Mouse (Mus musculus): ENCODE measurements around the gene Npc1l1. TPM values are rescaled to one million over a fixed set of nuclear protein-coding genes. Genes with fewer than 3 reads are reported as not detected.

Npc1l1 gene
- 0.12 and 0.17 TPM in 2 replicates for polyA plus RNA-seq (2015; fragmentation: Nextera tagmentation; extraction: Ambion mirVana)

DNA sequence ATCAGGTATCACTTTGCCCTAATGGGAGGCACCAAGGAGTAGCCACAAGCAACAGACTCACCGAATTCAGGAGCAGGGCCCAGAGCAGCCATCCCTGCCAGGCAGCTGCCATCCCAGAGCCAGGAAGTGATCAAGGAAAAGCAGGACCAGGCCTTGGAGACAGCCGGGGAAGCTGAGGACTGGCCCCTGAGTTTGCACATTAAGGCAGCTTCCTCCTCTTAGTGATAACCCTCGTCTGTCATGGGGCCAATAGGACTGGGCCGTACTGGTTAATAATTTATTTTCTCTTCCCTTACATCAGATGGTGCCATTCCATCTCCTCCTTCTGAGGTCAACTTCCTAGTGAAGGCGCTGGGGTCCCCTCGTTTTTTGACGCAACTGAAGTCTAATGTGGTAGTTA is at the start of gene Npc1l1:
TSS of gene Npc1l1 (minus strand) at position 132 of the 400 bp plus-strand sequence.
- WGBS, result 73% methylated on average over 7 of the region's 7 CpGs
- no peak within 1 kb of the TSS for H3K27ac ChIP-seq (ENCODE audit: low read length)
- H3K9me3 ChIP-seq (ENCODE audit: low read length), result peaks cover 2% of the 10 kb centered on the region; the same call in 1 of the 2 replicates
- no peak within 1 kb of the TSS for H3K9ac ChIP-seq (replicated peaks; ENCODE audit: low read length)
- H3K27me3 ChIP-seq (ENCODE audit: insufficient read depth, low read length), result no peaks in the 10 kb centered on the region
- H3K4me1 ChIP-seq (ENCODE audit: insufficient read depth, low read length), result no peaks in the 10 kb centered on the region
- no peak within 1 kb of the TSS for H3K4me2 ChIP-seq (replicated peaks; ENCODE audit: low read depth, low read length)
- no peak for ATAC-seq (ENCODE audit: low FRiP score, low TSS enrichment)
- H3K4me3 ChIP-seq (ENCODE audit: low read length), result no peak within 1 kb of the TSS
- no peaks in the 10 kb centered on the region for H3K36me3 ChIP-seq (ENCODE audit: insufficient read depth, low read length)

DNA sequence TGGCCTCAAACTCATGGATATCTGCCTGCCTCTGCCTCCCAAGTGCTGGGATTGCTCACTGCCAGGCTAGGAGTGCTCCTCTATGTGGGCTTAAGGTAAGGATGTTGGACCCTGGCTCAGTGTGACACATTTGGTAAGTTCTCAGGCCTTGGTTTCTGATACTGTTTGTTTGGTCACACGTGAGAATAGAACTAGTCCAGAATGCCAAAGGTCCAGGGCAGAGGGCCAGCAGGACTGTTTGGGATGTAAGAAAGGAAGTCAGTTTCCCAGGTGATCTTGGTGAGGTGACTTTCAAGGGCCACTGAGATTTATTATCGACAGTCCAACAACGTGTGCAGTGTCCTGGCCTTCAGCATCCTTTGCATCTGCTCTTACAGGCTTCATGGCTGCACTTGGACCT is 46.5 kb upstream of the Npc1l1 start:
- no peak overlapping the region for H3K27ac ChIP-seq (ENCODE audit: low read length)
- WGBS, result 71% methylated on average over 3 of the region's 3 CpGs
- no peaks in the 10 kb centered on the region for H3K27me3 ChIP-seq (ENCODE audit: insufficient read depth, low read length)
- no peak overlapping the region for H3K9ac ChIP-seq (replicated peaks; ENCODE audit: low read length)
- H3K4me3 ChIP-seq (ENCODE audit: low read length), result no peak overlapping the region
- H3K4me2 ChIP-seq (replicated peaks; ENCODE audit: low read depth, low read length), result no peak overlapping the region
- peaks cover 9% of the 10 kb centered on the region; the same call in 1 of the 2 replicates for H3K9me3 ChIP-seq (ENCODE audit: low read length)
- no peak for ATAC-seq (ENCODE audit: low FRiP score, low TSS enrichment)
- peaks cover 4% of the 10 kb centered on the region; the same call in 1 of the 2 replicates for H3K36me3 ChIP-seq (ENCODE audit: insufficient read depth, low read length)
- peaks cover 18% of the 10 kb centered on the region for H3K4me1 ChIP-seq (ENCODE audit: insufficient read depth, low read length)

DNA sequence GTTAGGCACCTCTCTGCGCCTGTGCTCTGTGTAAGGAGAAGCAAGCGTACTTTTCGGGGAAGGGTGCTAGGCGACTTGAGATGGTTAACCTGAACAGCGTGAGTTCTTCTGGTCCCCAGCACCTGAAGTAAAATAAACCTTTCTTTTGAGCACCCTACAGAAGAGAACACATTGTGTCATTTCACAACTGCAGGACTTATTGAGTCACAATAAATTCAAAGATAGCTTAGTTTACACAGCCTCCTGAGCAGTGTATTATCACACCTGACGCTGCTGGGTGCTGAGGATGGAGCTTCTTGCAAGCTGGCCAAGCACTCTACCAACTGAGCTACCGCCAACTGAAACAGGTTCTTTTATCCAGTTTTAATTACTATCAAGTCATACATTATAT is 45.1 kb upstream of the Npc1l1 start:
- H3K9me3 ChIP-seq (ENCODE audit: low read length), result 0 out of 2 replicates have a peak, but pooled peaks cover 2% of the 10 kb centered on the region
- no peaks in the 10 kb centered on the region for H3K27me3 ChIP-seq (ENCODE audit: insufficient read depth, low read length)
- H3K4me1 ChIP-seq (ENCODE audit: insufficient read depth, low read length), result peaks cover 18% of the 10 kb centered on the region
- H3K27ac ChIP-seq (ENCODE audit: low read length), result no peak overlapping the region
- H3K36me3 ChIP-seq (ENCODE audit: insufficient read depth, low read length), result peaks cover 10% of the 10 kb centered on the region; the same call in 1 of the 2 replicates
- H3K9ac ChIP-seq (replicated peaks; ENCODE audit: low read length), result peak overlapping the region; percentile 93
- H3K4me3 ChIP-seq (ENCODE audit: low read length), result peak overlapping the region; percentile 94
- H3K4me2 ChIP-seq (replicated peaks; ENCODE audit: low read depth, low read length), result peak overlapping the region; percentile 90
- 24% methylated on average over 7 of the region's 7 CpGs for WGBS
- no peak for ATAC-seq (ENCODE audit: low FRiP score, low TSS enrichment)

DNA sequence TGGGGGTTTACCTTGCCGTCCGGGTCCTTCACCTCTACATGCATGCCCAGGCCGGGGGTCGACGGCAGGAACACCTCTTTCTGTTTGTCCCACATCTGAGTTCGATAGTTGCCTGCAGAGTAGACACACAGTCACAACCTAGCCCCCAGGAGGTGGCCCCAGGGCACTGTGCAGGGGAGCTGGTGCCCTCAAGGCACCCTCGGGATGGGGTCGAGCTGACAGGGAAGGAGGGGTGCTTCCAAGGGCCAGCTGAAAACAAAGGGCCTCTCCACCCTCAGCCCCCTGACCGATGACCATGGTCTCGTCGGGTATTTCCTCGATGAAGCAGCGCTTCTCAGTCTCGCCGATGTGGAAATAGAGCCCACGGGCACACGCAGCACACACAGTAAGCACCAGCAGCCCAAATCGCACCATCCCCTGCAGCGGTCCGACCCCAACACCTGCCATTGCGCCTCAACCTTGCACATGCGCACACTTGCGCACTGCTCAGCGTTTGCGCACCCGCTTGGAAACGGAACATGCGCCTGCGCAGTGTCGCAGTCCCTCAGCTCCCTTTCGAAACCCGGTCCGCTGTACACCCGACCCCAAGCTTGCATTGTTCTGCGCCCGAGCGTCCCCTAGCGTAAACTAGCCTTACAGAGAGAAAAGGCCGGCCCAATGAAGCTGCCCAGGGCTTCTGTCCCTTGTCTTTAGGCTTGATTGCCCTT is 44.6 kb upstream of the Npc1l1 start, which contains the start of gene Tmed4:
TSS of gene Tmed4 (minus strand) at position 484 of the 707 bp plus-strand sequence.
- ATAC-seq (ENCODE audit: low FRiP score, low TSS enrichment), result peak; percentile 97
- Histone ChIP-seq H3K4me2 (replicated peaks; ENCODE audit: low read depth, low read length) (peak within 1 kb of the TSS; percentile 90), H3K9me3 (ENCODE audit: low read length) (no peaks in the 10 kb centered on the region), H3K27me3 (ENCODE audit: insufficient read depth, low read length) (no peaks in the 10 kb centered on the region), H3K9ac (replicated peaks; ENCODE audit: low read length) (peak within 1 kb of the TSS; percentile 93), H3K27ac (ENCODE audit: low read length) (peak within 1 kb of the TSS; percentile 50), H3K4me1 (ENCODE audit: insufficient read depth, low read length) (peaks cover 18% of the 10 kb centered on the region), H3K4me3 (ENCODE audit: low read length) (peak within 1 kb of the TSS; percentile 94), H3K36me3 (ENCODE audit: insufficient read depth, low read length) (peaks cover 10% of the 10 kb centered on the region; the same call in 1 of the 2 replicates)
- under 1% methylated on average over 39 of the region's 39 CpGs for WGBS

DNA sequence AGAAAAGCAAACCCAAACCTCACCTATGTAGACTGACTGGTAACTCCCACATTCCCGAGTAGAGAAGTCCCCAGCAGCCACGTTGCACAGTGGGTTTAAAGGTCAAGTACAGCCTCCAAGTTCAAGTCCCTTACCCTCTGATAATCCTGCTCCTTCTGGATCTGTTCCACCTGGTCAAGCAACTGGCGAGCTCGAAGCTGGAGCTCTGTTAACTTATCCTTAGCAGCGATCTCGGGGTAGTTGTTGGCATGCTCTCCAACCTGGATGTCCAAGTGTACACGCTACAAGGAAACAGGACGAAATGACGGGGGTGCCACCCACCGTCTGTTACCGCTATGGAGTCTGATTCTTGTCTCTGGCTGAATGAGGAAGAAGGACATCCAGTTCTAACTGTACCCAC is 43.7 kb upstream of the Npc1l1 start:
- H3K4me2 ChIP-seq (replicated peaks; ENCODE audit: low read depth, low read length), result peak overlapping the region; percentile 90
- no peaks in the 10 kb centered on the region for H3K27me3 ChIP-seq (ENCODE audit: insufficient read depth, low read length)
- no peaks in the 10 kb centered on the region for H3K9me3 ChIP-seq (ENCODE audit: low read length)
- H3K36me3 ChIP-seq (ENCODE audit: insufficient read depth, low read length), result peaks cover 10% of the 10 kb centered on the region; the same call in 1 of the 2 replicates
- peak overlapping the region; percentile 93 for H3K9ac ChIP-seq (replicated peaks; ENCODE audit: low read length)
- H3K27ac ChIP-seq (ENCODE audit: low read length), result no peak overlapping the region
- no peak for ATAC-seq (ENCODE audit: low FRiP score, low TSS enrichment)
- peak overlapping the region; percentile 94 for H3K4me3 ChIP-seq (ENCODE audit: low read length)
- peaks cover 18% of the 10 kb centered on the region for H3K4me1 ChIP-seq (ENCODE audit: insufficient read depth, low read length)
- WGBS, result 35% methylated on average over 11 of the region's 11 CpGs

DNA sequence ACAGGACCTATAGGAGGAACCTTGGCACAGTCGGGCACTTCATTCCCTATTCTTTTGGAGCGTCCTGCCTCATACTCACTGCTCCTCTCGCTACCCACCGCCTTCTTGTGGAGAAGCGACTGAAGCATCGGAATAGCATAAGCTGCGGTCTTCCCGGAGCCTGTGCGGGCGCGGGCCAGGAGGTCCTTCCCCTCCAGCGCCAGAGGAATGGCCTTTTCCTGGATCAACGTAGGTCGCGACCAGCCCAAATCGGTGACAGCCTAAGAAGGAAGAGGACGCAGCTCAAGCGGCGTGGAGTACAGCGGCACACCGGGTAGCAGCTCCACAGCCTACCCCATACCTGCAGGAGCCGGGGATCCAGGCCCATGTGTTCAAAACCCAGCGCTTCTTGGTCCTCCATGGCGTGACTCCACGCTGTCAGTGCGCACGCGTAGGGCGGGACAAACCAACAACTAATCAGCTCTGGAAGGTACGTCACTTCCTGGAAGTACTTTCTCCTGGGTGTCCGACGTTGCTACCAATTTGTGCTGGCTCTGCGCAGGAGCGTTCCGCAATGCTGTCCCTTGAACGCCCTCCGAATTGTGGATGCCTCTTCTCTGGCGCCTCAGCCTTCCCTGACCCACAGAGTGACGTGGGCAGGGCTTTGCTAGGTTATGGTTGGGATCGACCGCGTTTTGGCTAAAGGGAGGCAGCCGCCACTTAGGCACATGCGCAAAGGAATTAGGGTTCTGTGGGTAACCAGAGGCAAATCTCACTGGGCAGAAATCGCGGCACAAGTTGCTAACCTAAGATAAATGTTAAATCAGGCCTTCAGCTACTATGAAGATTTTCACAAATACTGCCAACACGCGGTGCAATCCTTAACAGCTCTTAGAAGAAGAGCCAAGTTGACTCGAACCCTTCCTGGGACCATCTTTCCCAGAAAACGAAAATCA is 37.6 kb upstream of the Npc1l1 start, which contains the start of gene Ddx56:
TSS of gene Ddx56 (minus strand) at position 453 of the 935 bp plus-strand sequence.
- peaks cover 8% of the 10 kb centered on the region for H3K4me1 ChIP-seq (ENCODE audit: insufficient read depth, low read length)
- H3K36me3 ChIP-seq (ENCODE audit: insufficient read depth, low read length), result peaks cover 45% of the 10 kb centered on the region
- H3K4me2 ChIP-seq (replicated peaks; ENCODE audit: low read depth, low read length), result peak within 1 kb of the TSS; percentile 87
- WGBS, result 1% methylated on average over 50 of the region's 50 CpGs
- H3K27me3 ChIP-seq (ENCODE audit: insufficient read depth, low read length), result no peaks in the 10 kb centered on the region
- H3K9ac ChIP-seq (replicated peaks; ENCODE audit: low read length), result peak within 1 kb of the TSS; percentile 81
- no peaks in the 10 kb centered on the region for H3K9me3 ChIP-seq (ENCODE audit: low read length)
- peak within 1 kb of the TSS; percentile 97 for H3K27ac ChIP-seq (ENCODE audit: low read length)
- peak within 1 kb of the TSS; percentile 95 for H3K4me3 ChIP-seq (ENCODE audit: low read length)
- ATAC-seq (ENCODE audit: low FRiP score, low TSS enrichment), result peak; percentile 98

DNA sequence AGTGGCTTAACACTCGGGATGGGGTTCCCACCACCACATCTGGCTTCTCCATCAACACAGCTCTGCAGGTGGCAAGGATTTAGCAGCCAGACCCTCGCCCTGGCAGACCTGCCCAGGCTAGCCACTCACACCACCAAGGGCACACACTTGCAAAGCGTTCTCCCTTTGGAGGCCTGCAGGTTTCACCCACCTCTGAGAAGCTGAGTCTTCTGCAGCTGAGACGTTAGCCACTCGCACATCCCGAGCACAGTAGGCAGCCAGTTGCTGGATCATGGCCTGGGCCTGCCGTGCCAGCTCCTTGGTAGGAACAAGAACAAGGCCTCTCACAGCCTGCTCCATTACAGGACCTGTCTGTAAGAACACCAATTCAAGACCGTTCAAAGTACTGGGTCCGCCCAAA is 36.7 kb upstream of the Npc1l1 start:
- peaks cover 8% of the 10 kb centered on the region for H3K4me1 ChIP-seq (ENCODE audit: insufficient read depth, low read length)
- 73% methylated on average over 9 of the region's 9 CpGs for WGBS
- H3K27me3 ChIP-seq (ENCODE audit: insufficient read depth, low read length), result no peaks in the 10 kb centered on the region
- H3K4me3 ChIP-seq (ENCODE audit: low read length), result peak overlapping the region; percentile 95
- ATAC-seq (ENCODE audit: low FRiP score, low TSS enrichment), result no peak
- peak overlapping the region; percentile 81 for H3K9ac ChIP-seq (replicated peaks; ENCODE audit: low read length)
- H3K36me3 ChIP-seq (ENCODE audit: insufficient read depth, low read length), result peaks cover 46% of the 10 kb centered on the region
- no peak overlapping the region for H3K27ac ChIP-seq (ENCODE audit: low read length)
- no peaks in the 10 kb centered on the region for H3K9me3 ChIP-seq (ENCODE audit: low read length)
- peak overlapping the region; percentile 87 for H3K4me2 ChIP-seq (replicated peaks; ENCODE audit: low read depth, low read length)

DNA sequence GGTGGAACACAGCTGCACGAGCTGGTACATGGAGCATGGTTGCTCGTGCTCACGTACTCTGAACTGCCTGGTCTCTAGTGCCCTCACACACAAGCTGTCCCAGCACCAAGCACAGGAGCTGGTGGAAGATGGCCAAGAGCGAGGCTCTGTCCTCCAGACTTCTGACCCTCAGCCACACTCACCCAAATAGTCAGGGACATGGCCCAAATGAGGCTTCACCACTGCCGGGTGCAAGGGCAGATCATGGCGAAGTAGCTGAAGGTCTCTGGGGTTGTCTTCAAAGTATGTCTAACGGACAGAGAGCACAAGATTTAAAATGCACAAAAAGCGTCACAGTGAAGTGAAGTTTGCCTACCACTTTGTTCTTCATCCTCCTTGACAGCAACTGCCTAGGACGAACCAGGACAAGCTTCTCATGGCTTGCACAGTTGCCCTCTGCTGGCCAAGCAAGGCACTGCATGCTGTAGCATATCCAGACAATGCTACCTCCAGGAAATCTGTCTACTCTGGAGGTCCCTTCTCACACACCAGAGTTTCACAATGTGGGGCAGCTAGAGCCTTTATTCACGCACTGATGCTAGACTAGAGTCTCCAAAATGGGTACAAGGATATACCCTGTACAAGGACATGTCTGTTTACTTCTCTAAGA is 31.6 kb upstream of the Npc1l1 start:
- no peaks in the 10 kb centered on the region for H3K27me3 ChIP-seq (ENCODE audit: insufficient read depth, low read length)
- H3K4me2 ChIP-seq (replicated peaks; ENCODE audit: low read depth, low read length), result no peak overlapping the region
- no peaks in the 10 kb centered on the region for H3K9me3 ChIP-seq (ENCODE audit: low read length)
- peaks cover 4% of the 10 kb centered on the region for H3K4me1 ChIP-seq (ENCODE audit: insufficient read depth, low read length)
- no peak overlapping the region for H3K9ac ChIP-seq (replicated peaks; ENCODE audit: low read length)
- H3K36me3 ChIP-seq (ENCODE audit: insufficient read depth, low read length), result peaks cover 81% of the 10 kb centered on the region
- whole genome bisulfite sequencing, result 78% methylated on average over 10 of the region's 10 CpGs
- H3K27ac ChIP-seq (ENCODE audit: low read length), result no peak overlapping the region
- H3K4me3 ChIP-seq (ENCODE audit: low read length), result no peak overlapping the region
- no peak for ATAC-seq (ENCODE audit: low FRiP score, low TSS enrichment)

DNA sequence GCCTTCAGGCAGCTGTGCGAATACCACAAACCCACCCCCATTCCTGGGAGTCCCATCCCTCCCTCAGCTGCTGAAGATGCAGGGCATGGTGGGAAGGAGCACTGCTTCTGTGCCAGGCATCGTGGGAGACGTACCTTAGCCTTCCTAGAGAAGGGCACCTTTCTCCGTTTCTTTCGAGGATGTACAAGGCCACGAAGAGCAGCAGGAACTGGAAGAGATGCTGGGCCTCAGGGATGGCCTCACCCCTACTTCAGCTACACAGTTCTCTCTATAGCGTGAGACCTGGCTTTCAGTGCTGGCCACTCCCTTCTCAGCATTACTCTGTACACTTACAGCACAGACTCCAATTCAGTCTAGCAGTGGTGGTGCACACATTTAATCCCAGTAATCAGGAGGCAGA is 29.5 kb upstream of the Npc1l1 start:
- Histone ChIP-seq H3K4me3 (ENCODE audit: low read length) (no peak overlapping the region), H3K36me3 (ENCODE audit: insufficient read depth, low read length) (peaks cover 64% of the 10 kb centered on the region), H3K27me3 (ENCODE audit: insufficient read depth, low read length) (no peaks in the 10 kb centered on the region), H3K4me1 (ENCODE audit: insufficient read depth, low read length) (no peaks in the 10 kb centered on the region), H3K4me2 (replicated peaks; ENCODE audit: low read depth, low read length) (no peak overlapping the region), H3K9ac (replicated peaks; ENCODE audit: low read length) (no peak overlapping the region), H3K27ac (ENCODE audit: low read length) (no peak overlapping the region), H3K9me3 (ENCODE audit: low read length) (no peaks in the 10 kb centered on the region)
- no peak for ATAC-seq (ENCODE audit: low FRiP score, low TSS enrichment)
- 95% methylated on average over 7 of the region's 7 CpGs for WGBS
